Mouse (Mus musculus): ENCODE results near the gene Itga9.

DNA sequence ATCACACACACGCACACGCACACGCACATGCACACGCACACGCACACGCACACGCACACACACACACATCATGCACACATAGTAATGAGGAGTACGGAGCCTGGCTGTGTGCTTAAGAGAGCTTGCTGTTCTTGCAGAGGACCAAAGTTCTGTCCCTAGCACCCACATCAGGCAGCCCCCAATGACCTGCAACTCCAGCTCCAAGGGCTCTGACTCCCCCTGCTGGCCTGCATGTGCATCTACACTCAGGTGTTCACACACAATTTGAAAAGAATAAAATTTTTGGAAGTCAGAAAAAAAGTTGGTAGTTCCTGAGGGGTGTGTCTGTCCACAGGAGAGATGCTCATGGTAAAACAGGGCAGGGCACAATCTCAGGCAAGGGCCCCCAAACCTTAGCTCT, 209.1 kb downstream of the Itga9 start:
- no peak for TF ChIP-seq POLR2AphosphoS2 (IDR thresholded peaks at IDR 0.05; ENCODE audit: insufficient read length, low read depth)
- TF ChIP-seq POLR2A (IDR thresholded peaks at IDR 0.05; ENCODE audit: insufficient read length, low read depth), result no peak
- TF ChIP-seq TCF3 (IDR thresholded peaks at IDR 0.05; ENCODE audit: insufficient read length, low read depth), result no peak
- no peak for TF ChIP-seq E2F4 (IDR thresholded peaks at IDR 0.05; ENCODE audit: insufficient read depth)
- TF ChIP-seq USF1 (IDR thresholded peaks at IDR 0.05; ENCODE audit: low read depth), result no peak
- TF ChIP-seq TCF12 (IDR thresholded peaks at IDR 0.05; ENCODE audit: insufficient read depth, poor library complexity, severe bottlenecking), result no peak

Measured in myocyte (in vitro differentiated cells).